Comparison of ENCODE assay signal across 9 mouse cellular contexts in genomic region chrX:52612806-52613205, GRCm38 (mm10). TPM values are rescaled to one million over a fixed set of nuclear protein-coding genes. Genes with fewer than 3 reads are reported as not detected.
DNase-seq lines count a peak whose midpoint lies in the region; ATAC-seq lines count a peak whose summit lies in the region.
"Had no signal": no experiment of that assay in that cellular context is flagged by ENCODE, and none has a peak within 500 bp of the region (broad histone marks: within the 10 kb centered on the region; RNA-seq: fewer than 3 reads in every experiment).

No protein-coding gene starts in this region.

- no peaks in the 10 kb centered on the region for H3K36me3 ChIP-seq in heart, embryonic 13.5 days
- no peaks in the 10 kb centered on the region for H3K36me3 ChIP-seq in hindbrain, embryonic 11.5 days (ENCODE audit: control insufficient read depth, insufficient read depth, low read length)
- H3K36me3 ChIP-seq in midbrain, embryonic 12.5 days: no peaks in the 10 kb centered on the region
- H3K36me3 ChIP-seq: G1E had no signal

- ATAC-seq in heart, embryonic 13.5 days (ENCODE audit: extremely low read depth, insufficient number of reproducible peaks, low FRiP score, low TSS enrichment): no peak
- ATAC-seq in hindbrain, embryonic 11.5 days (ENCODE audit: low FRiP score): no peak
- peak; percentile 13; the same call in 1 of the 2 replicates for ATAC-seq in midbrain, embryonic 12.5 days (ENCODE audit: low FRiP score, low read depth)

- peak overlapping the region; percentile 72 for H3K4me2 ChIP-seq in heart, embryonic 13.5 days
- peak overlapping the region; percentile 65 for H3K4me2 ChIP-seq in hindbrain, embryonic 11.5 days (replicated peaks; ENCODE audit: low read depth, low read length)
- H3K4me2 ChIP-seq in midbrain, embryonic 12.5 days (replicated peaks): peak overlapping the region; percentile 73

- H3K9ac ChIP-seq in heart, embryonic 13.5 days: peak overlapping the region; percentile 85
- H3K9ac ChIP-seq in hindbrain, embryonic 11.5 days (ENCODE audit: low read depth, low read length): no peak overlapping the region
- no peak overlapping the region for H3K9ac ChIP-seq in midbrain, embryonic 12.5 days (replicated peaks)

- peaks cover 8% of the 10 kb centered on the region; the same call in 1 of the 2 replicates for H3K27me3 ChIP-seq in heart, embryonic 13.5 days (replicated peaks)
- peaks cover 2% of the 10 kb centered on the region; the same call in 1 of the 2 replicates for H3K27me3 ChIP-seq in hindbrain, embryonic 11.5 days (ENCODE audit: control insufficient read depth, insufficient read depth, low read length)
- H3K27me3 ChIP-seq in midbrain, embryonic 12.5 days: peaks cover 36% of the 10 kb centered on the region; the same call in 1 of the 2 replicates

- 17% methylated on average over 12 of the region's 12 CpGs for WGBS in heart, embryonic 13.5 days
- WGBS in hindbrain, embryonic 11.5 days: 19% methylated on average over 12 of the region's 12 CpGs
- WGBS in midbrain, embryonic 12.5 days: 18% methylated on average over 12 of the region's 12 CpGs

- peak overlapping the region; percentile 66 for H3K4me3 ChIP-seq in heart, embryonic 13.5 days
- peak overlapping the region; percentile 41 for H3K4me3 ChIP-seq in brown adipose tissue, adult 24 weeks (ENCODE audit: insufficient read depth, low read depth, low read length)
- H3K4me3 ChIP-seq in hindbrain, embryonic 11.5 days (ENCODE audit: low read depth, low read length): peak overlapping the region; percentile 37
- H3K4me3 ChIP-seq in midbrain, embryonic 12.5 days: peak overlapping the region; percentile 45

- H3K27ac ChIP-seq in heart, embryonic 13.5 days (replicated peaks): peak overlapping the region; percentile 82
- no peak overlapping the region for H3K27ac ChIP-seq in brown adipose tissue, adult 24 weeks (replicated peaks; ENCODE audit: low read depth, low read length)
- H3K27ac ChIP-seq in hindbrain, embryonic 11.5 days (ENCODE audit: low read depth, low read length): no peak overlapping the region
- no peak overlapping the region for H3K27ac ChIP-seq in midbrain, embryonic 12.5 days (replicated peaks)

- intact Hi-C loops in heart, postnatal 36 days (cut with DNase I): no loop called here

- H3K4me1 ChIP-seq in heart, embryonic 13.5 days: peaks cover 29% of the 10 kb centered on the region
- H3K4me1 ChIP-seq in brown adipose tissue, adult 24 weeks (ENCODE audit: control insufficient read depth, insufficient read depth, insufficient read length, low read length): no peaks in the 10 kb centered on the region
- H3K4me1 ChIP-seq in hindbrain, embryonic 11.5 days (replicated peaks; ENCODE audit: control insufficient read depth, insufficient read depth, low read length): no peaks in the 10 kb centered on the region
- H3K4me1 ChIP-seq in midbrain, embryonic 12.5 days: 0 out of 2 replicates have a peak, but pooled peaks cover 11% of the 10 kb centered on the region

- H3K9me3 ChIP-seq in heart, embryonic 13.5 days: no peaks in the 10 kb centered on the region
- H3K9me3 ChIP-seq in hindbrain, embryonic 11.5 days (ENCODE audit: control insufficient read depth, low read length): no peaks in the 10 kb centered on the region
- H3K9me3 ChIP-seq in midbrain, embryonic 12.5 days: 0 out of 2 replicates have a peak, but pooled peaks cover 4% of the 10 kb centered on the region
- H3K9me3 ChIP-seq: G1E had no signal

- no peak for DNase-seq in heart, postnatal 36 days
- peak; percentile 37 for DNase-seq in hindbrain, embryonic 11.5 days (ENCODE audit: low spot score)
- DNase-seq in gastrocnemius, postnatal 10 days: no peak
- DNase-seq in thymus, postnatal 10 days (ENCODE audit: low spot score in 2 of 2): no peak
- DNase-seq in spleen, postnatal 10 days (ENCODE audit: low spot score in 2 of 2): no peak

RNA-seq across cellular contexts. Expression of gene Gpc3, which starts 0.9 kb away (rescaled TPM):
- polyA plus RNA-seq in heart, embryonic 13.5 days (2015; fragmentation: Nextera tagmentation; extraction: Ambion mirVana): 511 and 538 TPM in 2 replicates
- 10 to 100 TPM; 15.4 to 24.6 TPM for total RNA-seq in heart, postnatal 36 days (2021)
- polyA plus RNA-seq in brown adipose tissue, adult 24 weeks (2012; ENCODE audit: insufficient read depth, insufficient read length, missing spikeins): 8.0 and 9.6 TPM in 2 replicates
- 320 and 338 TPM in 2 replicates for polyA plus RNA-seq in hindbrain, embryonic 11.5 days (2014; fragmentation: Nextera tagmentation; extraction: Ambion mirVana)
- 150 and 206 TPM in 2 replicates for polyA plus RNA-seq in midbrain, embryonic 12.5 days (2016; fragmentation: Nextera tagmentation; extraction: Ambion mirVana)
- 100 to 1,000 TPM in 1 of 2 experiments, 10 to 100 TPM in 1; 92.2 to 118 TPM for total RNA-seq in gastrocnemius, postnatal 10 days (2021)
- polyA plus RNA-seq: G1E had no signal

Comparison
In these comparisons a context has a peak if more than half of its experiments do, and no peak if none do; other contexts are left out.
1. RNA of gene Gpc3, which starts 0.9 kb away (polyA plus RNA-seq): 511 to 538 TPM in heart, embryonic 13.5 days, 320 to 338 TPM in hindbrain, embryonic 11.5 days and 150 to 206 TPM in midbrain, embryonic 12.5 days; 8.0 to 9.6 TPM in brown adipose tissue, adult 24 weeks; every median in the first group is over 10 times any median in the second.
2. Peak in every context shown above with its lines, with median percentiles within 50 percentile points of each other: H3K4me2 ChIP-seq and H3K4me3 ChIP-seq.